Mouse (Mus musculus): ENCODE data around the gene Glis2. TPM values are rescaled to one million over a fixed set of nuclear protein-coding genes. Genes with fewer than 3 reads are reported as not detected.

Gene Glis2
- polyA plus RNA-seq, 1 experiment: 0.01 TPM

DNA sequence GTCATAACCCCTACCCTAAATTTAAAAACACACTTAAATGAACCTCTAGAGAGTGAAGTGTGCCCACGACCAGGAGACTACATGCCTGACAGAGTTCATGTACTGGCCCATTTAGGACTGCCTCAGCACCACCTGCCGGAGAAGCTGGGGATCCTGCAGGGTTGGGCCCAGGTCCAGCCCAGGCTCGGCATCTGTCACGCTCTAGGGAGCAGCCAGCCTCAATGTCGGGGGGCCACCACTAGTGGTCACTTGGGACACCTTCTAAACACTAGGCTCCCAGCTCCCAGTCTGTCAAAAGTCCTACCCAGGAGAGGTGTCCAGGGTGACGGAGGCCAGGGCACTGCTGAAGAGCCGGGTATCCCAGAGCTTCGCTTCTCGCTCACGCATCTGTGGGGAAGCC is 60.2 kb downstream of the Glis2 start:
- peaks cover 43% of the 10 kb centered on the region for H3K36me3 ChIP-seq (ENCODE audit: control insufficient read depth)
- no peaks in the 10 kb centered on the region for H3K9me3 ChIP-seq (ENCODE audit: control insufficient read depth, low read length)
- no peaks in the 10 kb centered on the region; the same call in 1 of the 2 replicates for H3K4me1 ChIP-seq (ENCODE audit: control insufficient read depth)
- no peaks in the 10 kb centered on the region for H3K27me3 ChIP-seq (ENCODE audit: control insufficient read depth)
- H3K4me3 ChIP-seq (replicated peaks): no peak overlapping the region
- no peak for TF ChIP-seq TAL1 (IDR thresholded peaks at IDR 0.05; ENCODE audit: low read length)
- TF ChIP-seq GATA1 (IDR thresholded peaks at IDR 0.05; ENCODE audit: low read length): no peak

DNA sequence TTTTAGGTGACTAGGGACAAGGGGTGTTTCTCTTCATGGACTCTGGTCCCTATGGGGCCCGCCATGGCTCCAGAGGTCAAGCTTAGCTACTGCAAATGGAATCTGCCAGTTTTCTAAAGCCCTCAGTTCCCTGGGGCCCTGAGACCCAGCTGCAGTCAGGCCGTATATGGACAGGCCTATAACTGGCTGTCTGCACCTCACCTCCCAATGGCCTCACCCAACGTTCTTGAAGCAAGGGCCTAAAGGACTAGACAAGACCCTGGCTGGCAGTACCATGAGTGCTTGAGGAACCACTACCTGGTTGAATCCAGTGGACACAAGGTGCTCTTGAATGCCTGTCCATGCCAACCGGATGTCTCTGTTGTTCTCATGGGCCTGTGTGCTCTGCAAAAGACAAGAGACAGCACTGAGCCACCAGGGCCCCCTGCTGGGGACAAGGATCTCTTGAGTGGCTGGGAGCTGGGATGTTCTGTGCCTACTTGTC is 60.8 kb downstream of the Glis2 start:
- no peaks in the 10 kb centered on the region for H3K27me3 ChIP-seq (ENCODE audit: control insufficient read depth)
- TF ChIP-seq GATA1 (IDR thresholded peaks at IDR 0.05; ENCODE audit: low read length) (no peak), TAL1 (IDR thresholded peaks at IDR 0.05; ENCODE audit: low read length) (no peak)
- no peaks in the 10 kb centered on the region; the same call in 1 of the 2 replicates for H3K4me1 ChIP-seq (ENCODE audit: control insufficient read depth)
- peaks cover 37% of the 10 kb centered on the region for H3K36me3 ChIP-seq (ENCODE audit: control insufficient read depth)
- H3K9me3 ChIP-seq (ENCODE audit: control insufficient read depth, low read length): no peaks in the 10 kb centered on the region
- H3K4me3 ChIP-seq (replicated peaks): no peak overlapping the region

DNA sequence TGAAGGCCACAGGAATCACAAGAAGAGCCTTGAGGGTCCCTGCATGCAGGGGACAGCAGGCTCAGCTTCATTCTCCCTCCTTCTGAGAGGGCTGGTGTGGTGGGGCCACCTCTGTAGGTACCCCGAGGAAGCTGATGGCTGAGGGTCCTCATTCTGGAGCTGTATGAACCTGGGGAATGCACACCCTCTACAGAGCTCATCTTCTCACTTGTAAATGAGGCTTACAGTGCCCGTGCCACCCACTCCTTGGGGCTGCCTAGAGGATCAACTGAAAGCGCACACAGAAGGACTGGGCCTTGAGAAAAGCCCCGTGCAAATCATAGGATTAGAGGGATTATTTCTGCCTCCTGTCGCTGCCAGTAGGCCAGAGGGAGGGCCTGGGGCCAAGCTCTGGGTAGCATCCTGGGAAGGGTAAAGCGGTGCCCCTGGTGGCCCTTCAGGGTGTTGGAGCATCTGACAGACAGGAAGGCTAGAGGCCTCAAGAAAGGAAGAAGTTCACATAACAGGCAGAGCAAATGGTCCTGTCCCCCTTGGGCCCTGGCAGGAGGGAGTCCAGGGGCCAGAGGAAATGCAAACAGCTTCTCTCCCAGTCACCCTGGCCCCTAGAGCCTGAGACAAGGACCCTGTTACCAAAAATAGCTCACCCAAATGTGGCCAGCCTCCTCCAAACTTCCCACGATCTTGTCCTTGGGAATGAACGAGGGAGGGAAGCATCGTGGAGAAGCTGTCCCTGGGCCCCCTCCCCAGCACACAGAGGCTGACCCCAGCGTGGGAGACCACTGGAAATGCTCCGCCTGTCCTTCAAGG is 61.5 kb downstream of the Glis2 start:
- Histone ChIP-seq H3K9me3 (ENCODE audit: control insufficient read depth, low read length) (no peaks in the 10 kb centered on the region), H3K4me1 (ENCODE audit: control insufficient read depth) (no peaks in the 10 kb centered on the region; the same call in 1 of the 2 replicates), H3K27me3 (ENCODE audit: control insufficient read depth) (no peaks in the 10 kb centered on the region), H3K4me3 (replicated peaks) (no peak overlapping the region), H3K36me3 (ENCODE audit: control insufficient read depth) (peaks cover 39% of the 10 kb centered on the region)
- TF ChIP-seq TAL1 (IDR thresholded peaks at IDR 0.05; ENCODE audit: low read length): no peak
- TF ChIP-seq GATA1 (IDR thresholded peaks at IDR 0.05; ENCODE audit: low read length): no peak

- Histone ChIP-seq H3K4me3 (replicated peaks) (no peak overlapping the region), H3K36me3 (ENCODE audit: control insufficient read depth) (peaks cover 42% of the 10 kb centered on the region), H3K27me3 (ENCODE audit: control insufficient read depth) (no peaks in the 10 kb centered on the region), H3K4me1 (ENCODE audit: control insufficient read depth) (no peaks in the 10 kb centered on the region; the same call in 1 of the 2 replicates), H3K9me3 (ENCODE audit: control insufficient read depth, low read length) (no peaks in the 10 kb centered on the region)
- TF ChIP-seq TAL1 (IDR thresholded peaks at IDR 0.05; ENCODE audit: low read length) (no peak), GATA1 (IDR thresholded peaks at IDR 0.05; ENCODE audit: low read length) (no peak)
Measured at GRCm38 (mm10) chr16:4656571-4657081, 62.1 kb downstream of the Glis2 start.

DNA sequence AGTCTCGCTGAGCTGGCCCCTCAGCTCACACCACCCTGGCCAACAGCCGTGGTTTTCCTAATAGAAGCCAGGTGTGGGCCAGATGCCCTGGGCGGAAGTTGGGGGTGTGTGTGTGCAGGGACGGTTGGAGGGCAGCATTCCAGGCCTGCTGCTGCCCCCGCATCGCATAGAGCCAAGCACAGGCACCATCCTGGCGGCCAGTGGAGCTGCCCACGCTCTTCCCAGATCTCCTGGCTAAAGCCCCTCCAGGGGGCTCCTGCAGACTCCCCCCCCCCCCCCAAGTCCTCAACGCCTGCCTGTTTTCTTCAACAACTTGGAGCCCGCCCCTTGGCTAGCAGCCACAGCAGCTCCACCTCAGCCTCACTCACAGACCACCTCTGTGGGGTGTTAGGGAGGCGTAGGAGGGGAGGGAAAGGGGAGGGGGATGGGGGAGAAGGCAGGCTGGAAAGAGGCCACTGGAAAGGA is 64.3 kb downstream of the Glis2 start:
- peaks cover 26% of the 10 kb centered on the region for H3K36me3 ChIP-seq (ENCODE audit: control insufficient read depth)
- no peak overlapping the region for H3K4me3 ChIP-seq (replicated peaks)
- no peaks in the 10 kb centered on the region for H3K9me3 ChIP-seq (ENCODE audit: control insufficient read depth, low read length)
- H3K27me3 ChIP-seq (ENCODE audit: control insufficient read depth): no peaks in the 10 kb centered on the region
- TF ChIP-seq GATA1 (IDR thresholded peaks at IDR 0.05; ENCODE audit: low read length) (no peak), TAL1 (IDR thresholded peaks at IDR 0.05; ENCODE audit: low read length) (no peak)
- peaks cover 2% of the 10 kb centered on the region; the same call in 1 of the 2 replicates for H3K4me1 ChIP-seq (ENCODE audit: control insufficient read depth)

DNA sequence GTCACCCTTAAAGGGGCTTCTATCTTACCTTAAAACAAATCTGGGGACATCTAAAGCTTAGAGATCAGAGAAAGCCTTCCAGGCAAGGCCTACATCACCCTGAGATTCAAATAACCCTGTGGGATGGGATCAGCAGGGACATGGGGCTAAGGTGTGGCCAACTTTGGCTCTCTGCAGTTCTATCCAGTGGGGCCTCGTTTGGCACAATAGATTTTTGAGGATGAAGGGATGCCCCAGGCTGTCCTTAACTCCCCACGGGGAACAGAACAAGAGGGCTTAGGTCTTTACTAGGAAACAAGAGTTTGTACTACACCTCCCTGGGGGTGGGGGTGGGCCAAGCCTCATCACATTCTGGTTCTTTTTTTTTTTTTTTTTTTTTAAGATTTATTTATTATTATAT is 64.8 kb downstream of the Glis2 start:
- Histone ChIP-seq H3K4me1 (ENCODE audit: control insufficient read depth) (peaks cover 4% of the 10 kb centered on the region), H3K27me3 (ENCODE audit: control insufficient read depth) (no peaks in the 10 kb centered on the region), H3K9me3 (ENCODE audit: control insufficient read depth, low read length) (no peaks in the 10 kb centered on the region), H3K36me3 (ENCODE audit: control insufficient read depth) (peaks cover 28% of the 10 kb centered on the region), H3K4me3 (replicated peaks) (no peak overlapping the region)
- no peak for TF ChIP-seq TAL1 (IDR thresholded peaks at IDR 0.05; ENCODE audit: low read length)
- TF ChIP-seq GATA1 (IDR thresholded peaks at IDR 0.05; ENCODE audit: low read length): no peak

DNA sequence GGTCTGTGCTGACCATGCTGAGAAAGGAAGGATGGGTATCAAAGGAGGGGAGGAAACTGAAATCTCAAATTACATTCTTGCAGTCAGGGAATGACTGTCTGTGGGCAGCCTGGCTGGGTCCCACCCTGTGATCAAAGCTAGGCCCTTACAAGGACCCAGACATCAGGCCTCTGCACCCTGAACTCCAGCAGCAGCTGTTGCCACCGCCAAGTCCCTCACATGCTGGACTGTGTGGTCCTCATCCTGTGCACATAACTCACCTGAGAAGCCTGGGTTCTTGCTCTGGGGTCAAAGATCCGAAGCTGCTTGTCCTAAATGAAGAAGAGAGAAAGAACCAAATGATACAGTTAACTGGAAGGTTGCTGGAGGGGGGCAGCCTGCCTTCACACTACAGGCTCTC is 67.1 kb downstream of the Glis2 start:
- Histone ChIP-seq H3K36me3 (ENCODE audit: control insufficient read depth) (peaks cover 25% of the 10 kb centered on the region), H3K4me3 (replicated peaks) (no peak overlapping the region), H3K4me1 (ENCODE audit: control insufficient read depth) (peaks cover 4% of the 10 kb centered on the region), H3K27me3 (ENCODE audit: control insufficient read depth) (no peaks in the 10 kb centered on the region), H3K9me3 (ENCODE audit: control insufficient read depth, low read length) (no peaks in the 10 kb centered on the region)
- TF ChIP-seq TAL1 (IDR thresholded peaks at IDR 0.05; ENCODE audit: low read length) (no peak), GATA1 (IDR thresholded peaks at IDR 0.05; ENCODE audit: low read length) (no peak)

- TF ChIP-seq TAL1 (IDR thresholded peaks at IDR 0.05; ENCODE audit: low read length) (no peak), GATA1 (IDR thresholded peaks at IDR 0.05; ENCODE audit: low read length) (no peak)
- Histone ChIP-seq H3K9me3 (ENCODE audit: control insufficient read depth, low read length) (no peaks in the 10 kb centered on the region), H3K36me3 (ENCODE audit: control insufficient read depth) (peaks cover 41% of the 10 kb centered on the region), H3K4me1 (ENCODE audit: control insufficient read depth) (peaks cover 4% of the 10 kb centered on the region), H3K27me3 (ENCODE audit: control insufficient read depth) (no peaks in the 10 kb centered on the region), H3K4me3 (replicated peaks) (no peak overlapping the region)
Measured at GRCm38 (mm10) chr16:4663806-4664205, 69.3 kb downstream of the Glis2 start.

GRCm38 (mm10) chr16:4665726-4666125 is 71.2 kb downstream of the Glis2 start:
- TF ChIP-seq TAL1 (IDR thresholded peaks at IDR 0.05; ENCODE audit: low read length): no peak
- TF ChIP-seq GATA1 (IDR thresholded peaks at IDR 0.05; ENCODE audit: low read length): no peak
- Histone ChIP-seq H3K4me1 (ENCODE audit: control insufficient read depth) (peaks cover 4% of the 10 kb centered on the region), H3K9me3 (ENCODE audit: control insufficient read depth, low read length) (no peaks in the 10 kb centered on the region), H3K4me3 (replicated peaks) (no peak overlapping the region), H3K27me3 (ENCODE audit: control insufficient read depth) (no peaks in the 10 kb centered on the region), H3K36me3 (ENCODE audit: control insufficient read depth) (peaks cover 51% of the 10 kb centered on the region)
